Mouse (Mus musculus) heart, postnatal 10 days (tissue): Measurements from ENCODE around the gene Nfkbia. TPM values are rescaled to one million over a fixed set of nuclear protein-coding genes. Genes with fewer than 3 reads are reported as not detected.
A peak's percentile ranks its signal among the peaks of the same experiment; 100 is the strongest.

ENCODE experiments used
- DNase-seq, 2 experiments: peaks; one replicate each; pipeline ENCODE4 v3.0.0; 2021
- intact Hi-C: fragments of 180-260 bp; cut with DNase I; formaldehyde crosslinking; loops from one replicate; pipeline ENCODE4 v1.15.1; 2025
- total RNA-seq, 2 experiments: library from RNA; stranded (reverse); gene quantifications; 2 replicates each; pipeline ENCODE4 v1.2.3; 2021

Gene Nfkbia
- total RNA-seq, 2 experiments from 2014 or later = 45.7 to 65.3 TPM

DNA sequence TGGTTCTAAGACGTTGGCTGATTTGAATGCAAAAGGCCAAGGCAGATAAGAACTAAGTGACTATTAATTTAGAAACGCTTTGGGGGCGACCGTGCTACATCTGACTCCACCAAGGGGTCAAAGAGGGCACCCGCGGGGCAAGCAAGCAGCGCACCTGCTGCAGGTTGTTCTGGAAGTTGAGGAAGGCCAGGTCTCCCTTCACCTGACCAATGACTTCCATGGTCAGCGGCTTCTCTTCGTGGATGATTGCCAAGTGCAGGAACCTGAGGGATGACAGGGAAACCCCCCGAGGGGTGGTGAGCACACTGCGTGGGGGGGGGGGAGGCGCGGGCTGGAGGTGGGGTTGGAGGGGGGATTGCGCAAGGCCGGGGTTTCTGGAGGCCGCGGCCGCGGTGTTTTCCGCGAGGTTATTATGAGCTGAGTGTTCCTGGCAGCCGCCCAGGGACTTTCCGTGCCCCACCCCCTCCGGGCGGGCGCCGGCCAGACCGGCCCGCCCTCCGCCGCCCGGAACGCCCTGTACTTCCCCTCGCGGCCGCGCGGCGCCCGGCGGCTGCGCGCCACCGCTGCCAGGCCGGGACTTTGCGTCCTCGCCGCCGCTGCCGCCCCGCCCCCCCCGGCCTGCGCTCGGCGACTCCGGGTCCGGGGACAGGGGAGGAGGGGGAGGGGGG lies 797 bp downstream of the Nfkbia start:
- peak; percentile 98 for DNase-seq
- intact Hi-C loops = loop anchor here (1.0 kb wide), 2 partner anchors 45 to 93 kb away; no protein-coding TSS in a partner anchor

DNA sequence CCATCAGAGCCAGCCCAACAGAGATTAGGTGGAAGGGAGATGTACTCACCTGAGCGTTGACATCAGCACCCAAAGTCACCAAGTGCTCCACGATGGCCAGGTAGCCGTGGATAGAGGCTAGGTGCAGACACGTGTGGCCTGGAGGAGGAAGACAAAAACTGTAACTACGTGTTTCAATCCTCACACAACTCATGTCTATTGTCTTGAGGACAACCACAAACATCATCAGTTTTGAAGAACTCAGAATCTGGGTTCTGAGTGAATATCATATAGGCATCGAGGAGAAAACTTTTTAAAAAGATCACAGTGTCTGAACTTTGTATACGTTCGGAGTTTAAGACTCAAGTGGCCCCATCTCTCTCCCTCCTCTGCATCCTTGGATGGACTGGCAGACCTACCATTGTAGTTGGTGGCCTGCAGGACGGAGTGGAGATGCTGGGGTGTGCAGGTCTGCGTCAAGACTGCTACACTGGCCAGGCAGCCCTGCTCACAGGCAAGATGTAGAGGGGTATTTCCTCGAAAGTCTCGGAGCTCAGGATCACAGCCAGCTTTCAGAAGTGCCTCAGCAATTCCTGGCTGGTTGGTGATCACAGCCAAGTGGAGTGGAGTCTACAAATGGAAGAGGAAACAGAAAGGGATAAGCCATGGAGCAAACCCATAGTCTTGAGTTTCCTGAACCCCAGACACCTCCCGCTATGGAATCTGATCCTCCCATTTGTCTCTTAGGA lies 1.6 kb downstream of the Nfkbia start:
- intact Hi-C loops = no loop called here

GRCm38 (mm10) chr12:55489986-55490721 lies 2.3 kb downstream of the Nfkbia start:
- DNase-seq = no peak
- intact Hi-C loops = no loop called here

More for the DNA sequence above, 1.6 kb downstream of the Nfkbia start:
- DNase-seq = peak; percentile 60 to 63

DNA sequence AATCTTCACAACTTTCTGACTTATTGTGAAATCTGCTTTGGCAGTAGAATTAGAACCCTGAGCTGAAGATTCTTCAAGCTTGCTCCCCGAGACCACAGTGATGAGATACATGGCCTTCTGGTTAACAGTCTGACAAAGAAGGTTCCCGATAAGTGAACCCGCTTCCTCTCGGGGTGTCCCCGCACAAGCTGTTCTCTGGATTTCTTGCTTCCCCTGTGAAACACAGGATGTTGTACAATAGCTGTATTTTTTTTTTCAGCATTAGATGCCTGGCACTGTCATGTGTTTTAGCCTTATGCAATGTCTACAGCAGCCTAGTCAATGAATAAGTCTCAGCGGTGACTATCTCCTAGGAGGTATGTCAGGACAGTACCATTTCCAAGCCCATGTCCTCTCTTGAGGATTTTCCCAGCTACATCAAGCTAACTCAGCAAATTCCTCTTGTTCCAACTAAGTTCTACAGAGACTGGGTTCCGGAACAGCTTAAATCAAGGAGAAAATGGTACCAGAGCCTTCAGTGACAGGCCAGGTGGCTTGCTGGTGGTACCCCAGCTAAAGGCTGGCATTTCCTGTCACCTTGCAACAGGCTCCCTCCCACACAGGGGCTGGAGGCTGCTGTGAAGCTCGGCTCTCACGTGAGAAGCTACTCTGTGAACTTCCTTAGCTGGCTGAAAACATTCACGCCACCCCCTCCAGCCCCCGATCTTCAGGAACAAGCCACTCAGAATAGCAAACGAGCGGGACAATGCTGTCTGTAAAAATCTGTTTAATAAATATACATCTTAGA lies 3.6 kb downstream of the Nfkbia start:
- intact Hi-C loops = no loop called here
- no peak for DNase-seq

DNA sequence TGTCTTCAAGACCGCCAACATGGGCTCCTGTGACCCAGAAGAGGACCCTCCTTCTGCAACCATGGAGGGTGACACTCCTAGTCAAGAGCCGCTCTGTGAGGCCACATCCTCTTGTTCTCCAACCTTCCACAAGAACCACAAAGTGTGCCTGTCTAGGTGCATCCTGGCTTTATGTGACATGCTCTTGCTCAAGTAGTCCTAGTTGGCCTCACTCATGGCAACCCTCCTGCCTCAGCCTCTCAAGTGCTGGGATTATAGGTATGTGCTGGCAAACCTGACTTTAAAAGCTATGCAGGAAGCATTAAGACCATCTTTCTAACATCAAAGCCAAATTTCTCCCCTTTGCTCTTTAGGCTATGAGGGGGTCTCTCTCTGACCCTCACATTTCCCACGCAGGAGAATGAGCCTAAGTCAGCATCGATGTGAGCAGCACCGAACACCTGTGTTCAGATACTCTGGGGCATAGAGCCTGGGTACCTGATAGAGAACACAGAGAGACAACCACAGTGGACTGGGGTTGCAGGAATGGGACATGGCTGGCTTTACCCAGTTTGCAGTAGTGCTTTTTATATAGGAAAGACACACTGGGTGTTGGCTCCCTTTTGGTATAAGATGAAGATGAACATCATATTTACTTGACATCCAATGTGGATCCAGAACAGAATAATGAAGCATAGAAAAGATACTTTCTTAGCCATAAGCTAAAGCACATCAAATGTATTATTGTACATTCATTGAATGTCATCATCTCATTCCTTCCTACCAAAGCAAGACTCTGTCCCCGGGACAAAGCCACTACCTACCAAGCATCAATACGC lies 4.4 kb downstream of the Nfkbia start:
- DNase-seq = no peak
- intact Hi-C loops = no loop called here

DNA sequence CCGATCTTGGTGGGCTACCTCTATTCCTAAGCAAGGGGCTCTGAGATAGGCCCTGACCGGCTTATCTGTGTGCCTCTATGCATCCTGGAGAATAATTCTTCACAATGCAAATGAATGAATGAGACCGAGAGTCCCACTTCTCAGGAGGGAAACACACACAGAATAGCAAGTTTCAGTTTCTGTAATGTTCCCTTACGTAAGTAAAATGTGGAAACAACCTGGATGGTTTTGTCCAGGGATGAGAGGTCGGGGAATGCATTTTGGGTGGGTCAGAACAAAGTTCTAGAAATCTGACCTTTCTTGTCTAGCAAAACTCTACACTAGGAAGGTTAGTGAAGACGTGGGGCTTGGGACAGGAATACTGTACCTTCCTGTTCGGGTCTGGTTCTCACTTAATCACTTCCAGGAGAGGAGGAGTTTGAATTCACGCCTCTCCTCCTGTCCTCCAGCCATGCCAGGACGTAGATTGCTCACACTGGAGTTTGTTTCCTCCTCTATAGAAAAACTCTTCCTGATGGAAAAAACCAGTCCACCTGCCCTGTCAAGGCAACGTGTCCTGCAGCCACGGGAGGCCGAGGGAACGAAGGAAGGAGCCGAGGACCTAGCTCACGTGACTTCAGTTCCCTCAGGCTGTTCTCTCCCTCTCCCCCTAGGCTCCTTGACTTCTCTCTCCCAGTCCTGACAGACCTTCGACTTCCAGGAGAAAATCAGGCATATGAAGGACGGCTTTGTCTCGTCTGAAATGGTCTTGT lies 5.3 kb downstream of the Nfkbia start:
- intact Hi-C loops = no loop called here
- DNase-seq = no peak

GRCm38 (mm10) chr12:55484800-55485199 lies 7.6 kb downstream of the Nfkbia start:
- intact Hi-C loops = no loop called here
- DNase-seq = no peak

- no peak for DNase-seq
- intact Hi-C loops = no loop called here
Observed at GRCm38 (mm10) chr12:55484079-55484774, 8.2 kb downstream of the Nfkbia start.

DNA sequence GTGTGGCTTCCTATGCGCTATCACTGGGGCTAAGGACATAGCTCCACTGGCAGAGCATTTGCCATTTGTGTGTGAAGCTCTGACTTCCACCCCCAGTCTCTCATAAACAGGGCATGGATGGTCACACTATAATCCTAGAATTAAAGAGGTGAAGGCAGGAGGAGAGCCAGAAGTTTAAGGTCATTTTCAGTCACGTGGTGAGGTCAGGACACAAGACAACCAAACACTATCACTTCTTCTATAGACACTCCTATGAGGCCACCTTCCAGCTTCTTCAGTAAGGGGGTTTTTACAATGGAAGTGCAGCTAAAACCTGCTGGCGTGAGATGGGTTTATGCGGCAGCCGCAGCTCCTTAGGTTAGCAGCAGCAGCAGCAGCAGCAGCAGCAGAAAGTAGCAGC lies 8.9 kb downstream of the Nfkbia start:
- DNase-seq = no peak
- intact Hi-C loops = no loop called here

- intact Hi-C loops = no loop called here
- no peak for DNase-seq
Observed at GRCm38 (mm10) chr12:55482732-55483131, 9.7 kb downstream of the Nfkbia start.

GRCm38 (mm10) chr12:55481739-55482138 lies 10.7 kb downstream of the Nfkbia start:
- no peak for DNase-seq
- intact Hi-C loops = no loop called here

- intact Hi-C loops = no loop called here
- DNase-seq = no peak
Observed at GRCm38 (mm10) chr12:55480471-55481153, 11.8 kb downstream of the Nfkbia start.

DNA sequence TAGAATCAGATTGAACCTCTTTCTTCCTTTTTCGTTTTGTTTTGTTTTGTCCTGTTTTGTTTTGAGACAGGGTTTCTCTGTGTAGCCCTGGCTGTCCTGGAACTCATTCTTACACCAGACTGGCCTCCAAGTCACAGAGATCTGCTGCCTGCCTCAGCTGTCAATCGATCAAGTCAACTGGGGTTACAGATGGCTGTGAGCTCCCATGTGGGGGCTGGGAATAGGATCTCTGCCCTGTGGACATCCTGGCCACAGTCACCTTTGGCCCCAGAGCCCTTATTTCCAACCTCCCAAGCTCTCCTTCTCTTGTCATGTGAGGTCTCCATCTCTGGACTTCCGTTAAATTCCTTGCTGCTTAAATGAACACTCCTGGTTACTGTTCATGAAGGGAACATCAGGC lies 13.5 kb downstream of the Nfkbia start:
- intact Hi-C loops = no loop called here

GRCm38 (mm10) chr12:55474209-55474583 lies 18.3 kb downstream of the Nfkbia start:
- no peak for DNase-seq
- intact Hi-C loops = no loop called here

More for the DNA sequence above, 13.5 kb downstream of the Nfkbia start:
- no peak for DNase-seq

DNA sequence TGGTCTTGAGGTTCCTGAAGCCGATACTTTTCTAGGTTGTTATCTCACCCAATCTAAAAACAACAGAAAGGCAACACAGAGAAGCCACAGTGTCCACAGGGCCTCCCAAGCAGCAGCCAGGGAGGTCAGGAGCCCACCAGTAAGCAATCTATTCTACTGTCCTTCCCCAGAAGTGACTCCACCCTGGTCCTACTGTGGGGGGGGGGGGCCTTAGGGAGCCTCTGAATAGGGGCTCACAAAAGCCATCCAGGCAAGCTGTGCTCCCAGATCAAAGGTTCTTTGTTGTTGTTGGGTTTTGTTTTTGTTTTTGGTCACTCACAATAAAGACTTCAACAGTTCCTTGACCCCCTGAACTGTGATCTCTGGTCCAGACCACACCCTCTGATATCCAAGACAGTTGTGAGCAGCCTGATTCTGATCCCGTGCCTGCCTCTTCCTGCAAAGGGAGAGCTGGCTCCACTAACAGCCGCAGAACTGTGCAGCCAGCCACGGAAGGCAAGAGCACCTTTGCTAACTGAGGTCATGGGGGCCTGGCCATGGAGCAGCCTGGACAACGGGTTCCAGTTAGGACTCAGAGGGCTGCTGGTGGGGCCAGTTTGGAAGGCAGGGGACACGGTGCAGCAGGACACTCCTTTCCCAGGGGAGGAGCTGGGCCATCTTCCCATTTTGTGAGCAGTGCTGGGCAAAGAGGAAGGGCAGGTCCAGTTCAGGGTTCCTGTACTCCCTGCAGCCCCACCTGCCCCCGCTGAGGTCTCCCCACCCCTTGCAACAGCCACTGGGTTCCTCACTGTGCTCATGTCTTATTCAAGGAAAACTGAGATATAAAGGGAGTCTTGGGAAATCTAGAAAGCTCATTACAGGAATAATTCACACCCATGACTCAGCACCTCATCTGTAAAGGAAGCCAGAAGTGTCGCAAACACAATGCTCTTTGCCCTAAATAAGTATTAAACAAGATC lies 18.9 kb downstream of the Nfkbia start:
- intact Hi-C loops = no loop called here
- peak; percentile 71 to 77 for DNase-seq

- intact Hi-C loops = no loop called here
- no peak for DNase-seq
Observed at GRCm38 (mm10) chr12:55471344-55471743, 21.1 kb downstream of the Nfkbia start.

- no peak for DNase-seq
- intact Hi-C loops = no loop called here
Observed at GRCm38 (mm10) chr12:55470442-55470841, 22.0 kb downstream of the Nfkbia start.
